Comparison of ENCODE assay signal across 15 mouse cellular contexts in genomic region chr10:44377821-44378220, GRCm38 (mm10).
DNase-seq lines count a peak whose midpoint lies in the region; ATAC-seq and TF ChIP-seq lines count a peak whose summit lies in the region.
"Had no signal": no experiment of that assay in that cellular context is flagged by ENCODE, and none has a peak within 500 bp of the region (broad histone marks: within the 10 kb centered on the region; RNA-seq: fewer than 3 reads in every experiment).

No protein-coding gene starts in this region.

- no peak overlapping the region for H3K4me2 ChIP-seq in forebrain, postnatal 0 days (ENCODE audit: low read depth)
- H3K4me2 ChIP-seq: embryonic facial prominence, embryonic 12.5 days; limb, embryonic 13.5 days had no signal

- H3K9ac ChIP-seq in forebrain, postnatal 0 days: no peak overlapping the region
- H3K9ac ChIP-seq: embryonic facial prominence, embryonic 12.5 days; limb, embryonic 13.5 days had no signal

- H3K27ac ChIP-seq in left cerebral cortex, adult 2 months: no peak overlapping the region
- H3K27ac ChIP-seq in forebrain, postnatal 0 days (ENCODE audit: low read depth, low read length): no peak overlapping the region
- H3K27ac ChIP-seq: embryonic facial prominence, embryonic 12.5 days; kidney, postnatal 0 days; limb, embryonic 13.5 days had no signal

- 63% methylated on average over 5 of the region's 5 CpGs for WGBS in forebrain, postnatal 0 days

- TF ChIP-seq CTCF in left cerebral cortex, adult 2 months (IDR thresholded peaks at IDR 0.05): no peak
- no peak for TF ChIP-seq CTCF in forebrain, postnatal 0 days (IDR thresholded peaks at IDR 0.05; ENCODE audit: low read depth)

- H3K9me3 ChIP-seq in forebrain, postnatal 0 days (ENCODE audit: low read length): no peaks in the 10 kb centered on the region
- H3K9me3 ChIP-seq: embryonic facial prominence, embryonic 12.5 days; limb, embryonic 13.5 days; megakaryocyte, embryonic 14.5 days had no signal

- H3K4me1 ChIP-seq in forebrain, postnatal 0 days (ENCODE audit: insufficient read depth): 0 out of 2 replicates have a peak, but pooled peaks cover 2% of the 10 kb centered on the region

- no peak overlapping the region for H3K4me3 ChIP-seq in left cerebral cortex, adult 2 months
- H3K4me3 ChIP-seq in forebrain, postnatal 0 days (ENCODE audit: low read depth, low read length): no peak overlapping the region
- H3K4me3 ChIP-seq: embryonic facial prominence, embryonic 12.5 days; limb, embryonic 13.5 days; megakaryocyte, embryonic 14.5 days had no signal

- no peaks in the 10 kb centered on the region for H3K27me3 ChIP-seq in forebrain, postnatal 0 days (ENCODE audit: insufficient read depth, low read length)
- H3K27me3 ChIP-seq: embryonic facial prominence, embryonic 12.5 days; limb, embryonic 13.5 days; megakaryocyte, embryonic 14.5 days had no signal

- no peaks in the 10 kb centered on the region for H3K36me3 ChIP-seq in forebrain, postnatal 0 days (ENCODE audit: insufficient read depth)
- H3K36me3 ChIP-seq: embryonic facial prominence, embryonic 12.5 days; limb, embryonic 13.5 days had no signal

- intact Hi-C loops in left cerebral cortex, adult 2 months (cut with DNase I): no loop called here
- intact Hi-C loops in left cerebral cortex, postnatal 14 days (cut with DNase I): no loop called here

- peak; percentile 35 for DNase-seq in left cerebral cortex, adult 11 months (ENCODE audit: low spot score)
- DNase-seq in left cerebral cortex, adult 2 months (ENCODE audit: extremely low spot score in 1 of 2, low spot score in 2 of 2): no peak
- peak; percentile 65 for DNase-seq in forebrain, postnatal 0 days
- peak; percentile 37 to 52 for DNase-seq in left cerebral cortex, postnatal 14 days (ENCODE audit: low spot score in 2 of 2)
- peak; percentile 63 for DNase-seq in telencephalon, adult 2 months (ENCODE audit: low read depth, low spot score)
- DNase-seq in urinary bladder, postnatal 4 days (ENCODE audit: low spot score in 2 of 2): no peak
- no peak for DNase-seq in ovary, postnatal 10 days (ENCODE audit: low spot score)
- DNase-seq: cerebellum, postnatal 14 days; heart, postnatal 4 days; lung, adult 18-20 months; thymus, adult 2 months had no signal

- peak; percentile 84 for ATAC-seq in forebrain, postnatal 0 days

Comparison
In these comparisons a context has a peak if more than half of its experiments do, and no peak if none do; other contexts are left out.
1. DNase-seq: peak in left cerebral cortex, adult 11 months (single experiment), forebrain, postnatal 0 days (single experiment), left cerebral cortex, postnatal 14 days (2 of 2) and telencephalon, adult 2 months (single experiment); none in left cerebral cortex, adult 2 months (0 of 2), urinary bladder, postnatal 4 days (0 of 2) and ovary, postnatal 10 days (single experiment).